8 mouse cellular contexts compared by ENCODE assay signal in genomic region chr2:4412870-4413595, GRCm38 (mm10).
A peak's percentile ranks its signal among the peaks of the same experiment; 100 is the strongest.
DNase-seq lines count a peak whose midpoint lies in the region; ATAC-seq lines count a peak whose summit lies in the region.

No protein-coding gene starts in this region.

- no peak overlapping the region for H3K4me3 ChIP-seq in embryonic facial prominence, embryonic 14.5 days (ENCODE audit: low read depth, low read length)

- intact Hi-C loops in heart, postnatal 25 days (cut with DNase I) = no loop called here

- H3K27ac ChIP-seq in embryonic facial prominence, embryonic 14.5 days (replicated peaks; ENCODE audit: low read depth, low read length) = peak overlapping the region; percentile 50

- peak; percentile 64 for ATAC-seq in embryonic facial prominence, embryonic 14.5 days (ENCODE audit: low read depth)
- ATAC-seq in megakaryocyte-erythroid progenitor cell, adult 5-6 weeks (replicated peaks; ENCODE audit: low FRiP score, low TSS enrichment, poor library complexity, severe bottlenecking) = no peak

- WGBS in embryonic facial prominence, embryonic 14.5 days = 26% methylated on average over 5 of the region's 5 CpGs

- peaks cover 24% of the 10 kb centered on the region for H3K4me1 ChIP-seq in embryonic facial prominence, embryonic 14.5 days (ENCODE audit: control insufficient read depth, insufficient read depth, low read length)

- H3K27me3 ChIP-seq in embryonic facial prominence, embryonic 14.5 days (replicated peaks; ENCODE audit: control insufficient read depth, insufficient read depth, low read length) = no peaks in the 10 kb centered on the region

- DNase-seq in heart, adult 18-20 months = peak; percentile 41 to 48
- no peak for DNase-seq in heart, postnatal 25 days (ENCODE audit: low spot score)
- DNase-seq in 3134 (ENCODE audit: extremely low read depth, insufficient read length, low spot score) = peak; percentile 57
- DNase-seq in embryonic facial prominence, embryonic 14.5 days (ENCODE audit: low spot score) = peak; percentile 87
- peak; percentile 19 to 23 for DNase-seq in kidney, postnatal 36 days
- DNase-seq in cerebellum, postnatal 25 days = no peak
- DNase-seq in thymus, adult 18-20 months = no peak

- H3K9me3 ChIP-seq in embryonic facial prominence, embryonic 14.5 days (ENCODE audit: control insufficient read depth, low read length) = no peaks in the 10 kb centered on the region

- no peak overlapping the region for H3K9ac ChIP-seq in embryonic facial prominence, embryonic 14.5 days (ENCODE audit: low read depth, low read length)

- H3K4me2 ChIP-seq in embryonic facial prominence, embryonic 14.5 days (ENCODE audit: low read depth, low read length) = no peak overlapping the region

- H3K36me3 ChIP-seq in embryonic facial prominence, embryonic 14.5 days (ENCODE audit: control insufficient read depth, insufficient read depth, low read length) = peaks cover 3% of the 10 kb centered on the region; the same call in 1 of the 2 replicates

Comparison
In these comparisons a context has a peak if more than half of its experiments do, and no peak if none do; other contexts are left out.
1. DNase-seq: peak in heart, adult 18-20 months (2 of 2), 3134 (single experiment), embryonic facial prominence, embryonic 14.5 days (single experiment) and kidney, postnatal 36 days (2 of 2); none in heart, postnatal 25 days (single experiment), cerebellum, postnatal 25 days (0 of 2) and thymus, adult 18-20 months (0 of 2).